Mouse (Mus musculus) lung, adult 18-20 months (tissue): ENCODE results near the gene Timp3.

Experiments
- DNase-seq, 2 experiments: peaks; one replicate each; pipeline ENCODE4 v3.0.0; 2022; ENCODE audit warnings: mixed read lengths in 2 of 2

Gene Timp3

DNA sequence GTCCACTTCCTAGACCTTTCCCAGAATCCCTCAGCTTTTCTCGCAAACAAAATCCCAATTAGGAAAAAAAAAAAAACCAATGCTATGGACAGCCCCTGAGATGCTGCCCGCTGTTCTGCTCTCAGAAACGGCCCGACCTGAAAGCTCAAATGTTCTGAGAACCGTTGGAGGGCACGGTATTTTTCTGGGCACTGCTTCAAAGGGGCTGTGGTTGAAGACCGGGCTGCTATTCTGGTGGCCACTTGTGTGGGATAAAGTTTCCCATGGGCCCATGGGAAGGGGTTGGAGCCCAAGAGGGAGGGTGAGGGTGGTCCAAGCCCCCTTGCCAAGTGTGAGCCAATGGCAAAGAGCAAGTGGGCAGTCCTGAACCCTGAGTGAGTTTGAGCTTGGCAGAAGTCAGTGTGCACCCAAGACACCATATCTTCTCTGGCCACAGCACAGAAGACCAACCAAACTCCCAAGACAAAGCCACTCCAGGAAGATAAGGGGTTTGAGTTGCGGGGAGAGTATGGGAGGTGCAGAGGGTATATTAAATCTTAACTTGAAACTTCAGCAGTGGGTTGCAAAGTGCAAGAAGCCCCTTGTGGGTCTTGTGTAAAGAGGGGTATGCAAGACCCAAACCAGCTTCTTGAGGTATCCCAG lies 29.2 kb downstream of the Timp3 start:
- no peak for DNase-seq

DNA sequence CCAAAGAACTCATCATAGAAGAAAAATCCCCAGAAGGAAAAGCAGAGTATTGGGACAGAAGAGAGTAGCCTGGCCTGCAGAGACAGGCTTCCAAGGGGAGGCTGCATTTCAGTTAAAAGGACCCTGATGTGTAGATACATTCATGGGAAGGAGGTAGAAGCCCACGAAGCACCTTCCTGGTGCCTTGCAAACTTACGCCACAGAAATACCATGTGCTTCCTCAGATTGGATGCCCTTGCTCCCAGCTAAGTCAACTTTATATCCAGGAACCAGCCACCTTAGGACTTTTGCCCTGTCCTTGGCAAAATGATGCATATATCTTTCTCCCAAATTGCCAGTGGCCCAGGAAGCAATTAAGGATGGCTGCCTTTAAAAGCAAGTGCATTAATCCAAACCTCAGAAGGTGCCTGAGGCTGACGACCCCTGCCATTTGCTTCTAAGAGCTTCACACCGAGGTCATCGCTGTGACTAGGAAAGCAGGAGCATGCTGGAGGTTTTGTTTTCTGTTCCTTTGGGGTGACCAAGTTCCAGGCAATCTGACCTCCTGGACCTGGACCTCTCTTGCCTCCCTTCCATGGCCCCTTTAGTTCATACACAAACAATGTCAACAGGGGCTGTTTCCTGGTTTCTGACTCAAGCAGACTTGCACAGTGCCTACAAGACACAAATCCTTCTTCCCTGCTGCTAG lies 31.0 kb downstream of the Timp3 start:
- DNase-seq: no peak

DNA sequence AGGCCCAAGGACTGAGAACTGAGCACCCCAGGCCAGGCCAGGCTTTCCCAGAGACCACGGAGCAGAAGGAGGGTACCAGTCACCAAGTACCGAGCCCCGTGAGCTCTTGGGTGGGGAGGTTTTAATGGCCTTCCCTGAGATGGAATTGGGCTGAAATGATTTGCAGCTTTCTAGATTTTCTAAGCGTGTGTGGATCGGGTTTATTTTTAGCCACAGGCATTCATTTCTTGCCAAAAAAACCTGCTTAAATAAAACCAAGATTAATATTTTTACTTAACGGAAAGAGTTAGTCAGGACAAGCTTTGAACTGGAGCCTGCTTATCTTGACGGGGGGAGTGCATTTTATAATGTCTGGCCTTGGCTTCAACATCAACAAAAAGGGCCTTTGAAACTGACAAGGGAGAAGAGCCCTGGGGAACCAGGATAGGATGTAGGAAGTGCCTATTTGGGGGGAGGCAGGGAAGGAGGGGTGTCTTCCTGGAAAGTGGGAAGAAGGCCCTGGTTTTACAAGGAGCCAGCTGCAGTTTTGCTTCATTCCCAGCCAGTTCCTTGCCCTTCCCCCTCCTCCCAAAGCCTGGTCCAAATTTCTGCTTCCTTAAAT lies 31.6 kb downstream of the Timp3 start:
- no peak for DNase-seq

DNA sequence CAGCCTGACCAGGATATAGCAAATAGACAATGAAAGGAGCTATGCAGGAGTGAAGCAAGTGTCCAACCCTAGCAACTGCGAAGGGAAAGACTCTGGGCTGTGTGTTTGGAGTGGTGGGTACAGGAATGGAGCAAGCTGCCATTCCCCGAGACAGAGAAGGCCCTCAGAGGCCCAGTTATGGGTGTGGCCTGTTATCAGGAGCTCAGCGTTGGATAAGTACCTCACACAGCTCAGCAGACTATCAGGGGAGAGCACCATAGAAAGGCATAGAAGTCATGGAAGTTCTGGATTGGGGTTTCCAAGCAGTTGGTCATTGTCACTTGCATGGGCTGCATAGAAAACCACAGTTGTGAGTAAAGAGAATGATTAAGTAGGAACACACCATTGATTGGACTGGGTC lies 32.8 kb downstream of the Timp3 start:
- no peak for DNase-seq

DNA sequence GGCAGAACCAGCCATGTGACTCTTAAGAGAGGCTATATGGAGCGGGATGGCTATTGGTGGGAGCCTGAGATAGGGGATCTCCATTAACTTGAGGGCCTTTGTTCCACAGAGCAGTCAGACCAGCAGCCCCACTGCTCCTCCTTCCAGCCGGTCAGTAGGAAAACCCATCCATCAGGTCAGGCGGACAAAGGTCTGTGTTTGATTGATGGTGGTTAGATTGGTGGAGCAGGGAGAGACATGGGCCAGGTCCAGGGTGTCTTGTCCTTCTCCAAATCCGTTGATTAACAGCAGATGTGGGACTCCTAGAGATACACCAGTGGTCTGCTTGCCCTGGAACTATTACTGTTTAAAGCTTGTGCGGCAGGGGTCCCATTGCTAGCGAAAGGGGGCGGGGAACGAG lies 34.4 kb downstream of the Timp3 start:
- no peak for DNase-seq

DNA sequence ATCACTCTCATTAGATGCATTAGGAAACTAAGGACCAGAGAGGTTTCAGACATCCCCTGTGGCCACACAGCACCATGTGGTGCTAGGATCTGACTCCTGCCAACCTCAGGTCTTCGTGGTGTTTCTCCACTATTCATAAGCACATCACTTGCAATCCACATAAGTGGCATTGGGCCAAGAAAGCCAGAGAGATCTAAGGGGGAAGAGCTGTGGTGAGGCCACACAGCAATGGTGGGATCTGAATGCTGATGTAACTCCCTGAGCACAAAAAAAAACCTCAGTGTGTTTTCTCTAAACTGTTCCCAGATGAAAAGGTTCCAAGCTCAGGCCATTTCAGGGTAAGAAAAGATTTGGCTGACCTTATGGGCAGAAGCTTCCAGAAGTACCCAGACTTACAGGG lies 36.3 kb downstream of the Timp3 start:
- no peak for DNase-seq

DNA sequence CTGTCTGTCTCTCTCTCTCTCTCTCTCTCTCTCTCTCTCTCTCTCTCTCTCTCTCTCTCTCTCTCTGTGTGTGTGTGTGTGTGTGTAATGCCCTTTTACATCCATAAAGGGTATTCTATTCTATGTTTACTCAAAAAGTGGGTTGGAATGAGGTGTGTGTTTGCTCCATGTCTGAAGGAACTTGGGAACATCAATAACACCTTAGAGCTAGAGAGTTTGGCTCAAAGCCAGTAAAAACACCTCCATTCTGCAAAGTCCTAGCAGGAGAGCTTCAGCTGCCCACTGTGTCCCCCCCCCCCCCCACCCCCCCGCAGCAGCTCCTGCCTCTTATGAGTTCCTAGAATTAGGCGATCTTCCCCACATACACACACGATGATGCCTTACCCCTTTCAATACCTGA lies 37.1 kb downstream of the Timp3 start:
- no peak for DNase-seq

DNA sequence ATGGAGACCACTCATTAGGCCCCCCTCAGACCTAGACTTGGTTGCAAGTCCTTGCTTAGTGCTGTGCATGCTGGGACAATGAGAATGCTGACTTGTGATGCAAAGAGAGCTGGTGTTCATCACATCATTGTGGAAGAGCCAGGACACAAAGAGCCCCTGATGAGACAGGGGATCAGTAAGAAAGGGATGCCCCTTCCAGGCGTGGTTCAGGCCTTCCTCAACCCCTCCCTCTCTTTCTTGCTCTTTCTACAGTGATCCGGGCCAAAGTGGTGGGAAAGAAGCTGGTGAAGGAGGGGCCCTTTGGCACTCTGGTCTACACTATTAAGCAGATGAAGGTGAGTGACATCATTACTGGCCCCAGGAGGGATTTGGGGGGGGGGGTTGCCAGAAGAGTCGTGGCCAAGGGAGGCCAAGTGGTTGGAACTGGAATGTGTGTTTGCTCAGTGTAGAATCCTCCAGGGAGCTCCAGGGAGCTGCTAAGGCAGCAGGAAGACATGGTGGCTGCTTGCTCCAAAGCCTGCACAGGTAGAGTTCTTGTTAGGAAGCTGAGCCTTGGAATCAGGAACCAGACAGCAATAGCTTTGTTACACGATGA lies 38.0 kb downstream of the Timp3 start:
- DNase-seq: no peak

DNA sequence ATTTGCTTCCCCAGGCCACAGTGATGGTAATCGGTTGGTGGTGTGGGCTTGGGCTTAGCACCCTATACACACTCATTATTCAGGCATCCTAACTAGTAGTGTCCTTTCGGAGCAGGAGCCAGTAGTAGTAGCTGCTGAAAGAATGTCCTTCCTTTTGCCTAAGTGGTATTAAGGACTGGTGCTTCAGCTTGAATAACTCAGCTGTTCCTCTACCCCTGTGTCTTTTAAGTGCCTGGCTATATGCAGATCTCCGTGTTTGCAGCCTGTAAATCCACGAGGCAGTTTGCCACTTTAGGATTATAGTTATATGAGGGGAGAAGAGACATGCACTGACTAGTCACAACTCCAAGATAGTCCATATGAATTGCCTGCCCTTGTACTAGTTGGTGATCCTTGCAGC lies 38.9 kb downstream of the Timp3 start:
- DNase-seq: no peak

DNA sequence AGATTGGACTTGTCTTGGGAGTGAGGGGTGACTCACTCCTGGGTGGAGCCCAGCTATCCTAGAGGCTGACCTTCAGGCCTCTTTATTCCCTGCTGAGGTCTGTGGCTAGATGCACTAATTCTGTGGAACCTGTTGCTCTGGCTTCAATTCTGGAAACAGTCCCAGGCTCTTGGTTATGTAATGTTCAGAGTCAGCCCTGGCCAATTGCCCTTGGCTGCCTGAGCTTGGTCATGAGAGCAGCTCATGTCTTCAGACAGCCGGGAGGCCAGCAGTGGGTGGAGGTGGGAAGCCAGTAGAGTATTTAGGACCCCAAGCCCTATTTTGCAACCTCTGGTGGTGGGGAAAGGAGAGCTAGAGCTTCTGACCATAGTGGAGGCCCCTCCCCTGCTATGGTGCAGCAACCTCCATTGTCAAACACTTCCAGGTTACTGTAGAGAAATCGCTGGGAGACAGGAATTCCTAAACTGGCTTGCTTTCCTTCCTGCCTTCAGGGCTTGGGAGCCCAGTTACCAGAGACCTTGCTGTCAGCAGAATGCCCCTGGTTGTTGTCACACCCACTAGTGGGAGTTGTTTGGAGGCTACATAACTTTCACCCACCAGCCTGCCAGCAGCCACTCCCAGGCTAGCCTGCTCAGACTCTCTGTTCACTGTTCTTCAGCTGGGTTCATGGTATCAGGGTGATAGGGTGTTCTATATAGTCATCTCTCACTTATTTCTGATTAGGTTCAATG lies 39.6 kb downstream of the Timp3 start:
- DNase-seq: peak; percentile 93 to 95

DNA sequence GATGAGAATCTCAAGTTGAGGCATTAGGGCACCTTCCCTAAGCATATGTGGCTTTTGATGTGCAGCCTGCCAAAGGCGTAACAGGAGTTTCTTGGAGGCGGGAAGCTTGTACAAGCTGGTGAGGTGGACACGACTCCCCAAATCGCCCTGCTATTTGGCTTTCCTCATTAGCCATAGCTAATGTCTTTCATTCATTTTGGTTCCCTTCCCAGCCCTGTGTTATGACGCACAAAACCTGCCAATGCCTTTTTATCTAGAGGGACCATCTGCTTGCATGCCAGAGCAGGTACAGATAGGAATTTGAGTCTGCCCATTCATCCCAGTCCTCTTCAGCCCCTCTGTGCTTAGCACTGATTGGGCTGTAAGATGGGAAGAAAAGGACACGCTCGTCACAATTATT lies 40.2 kb downstream of the Timp3 start:
- no peak for DNase-seq

DNA sequence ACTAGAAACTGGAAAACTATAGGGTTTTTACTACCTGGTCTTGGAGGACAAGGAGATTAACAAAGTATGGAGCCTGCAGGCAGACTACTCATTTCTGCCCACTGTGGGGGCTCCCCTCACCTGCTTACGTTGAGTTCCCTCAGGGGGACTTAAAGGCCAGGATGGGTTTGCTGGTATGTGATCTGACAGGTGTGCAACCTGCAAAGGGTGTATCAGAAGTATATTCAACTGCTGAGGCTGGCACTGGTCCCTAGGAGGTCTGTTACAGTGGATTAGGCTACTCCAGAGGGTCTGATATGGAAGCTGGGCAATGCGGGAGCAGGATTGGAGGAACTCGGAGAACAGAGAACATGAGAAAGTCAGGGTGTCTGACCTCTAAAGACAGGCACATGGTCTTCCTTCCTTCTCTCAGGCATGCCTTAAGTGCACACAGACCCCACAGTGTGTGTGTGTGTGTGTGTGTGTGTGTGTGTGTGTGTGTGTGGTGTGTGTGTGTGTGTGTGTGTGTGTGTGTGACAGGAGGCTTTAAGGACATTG lies 40.9 kb downstream of the Timp3 start:
- DNase-seq: no peak

DNA sequence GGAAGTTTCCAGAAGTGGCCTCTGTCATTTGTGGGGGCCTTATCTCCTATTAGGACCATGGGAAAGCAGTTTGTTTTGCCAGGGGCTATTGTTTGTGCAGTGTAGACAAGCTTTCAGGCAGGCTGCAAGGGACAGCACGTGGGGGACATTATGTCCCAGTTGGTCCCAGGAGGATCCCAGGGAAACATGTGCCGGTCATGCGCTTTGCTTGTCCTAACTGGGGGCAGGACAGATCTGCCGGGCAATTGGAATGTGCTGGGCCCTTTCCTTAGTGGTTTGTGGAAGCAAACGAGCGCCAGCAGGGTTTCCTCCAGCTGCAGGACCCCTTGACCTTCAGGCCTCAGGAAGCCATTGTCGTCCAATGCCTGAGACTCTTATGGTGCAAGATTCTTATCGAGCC lies 41.4 kb downstream of the Timp3 start:
- DNase-seq: peak; percentile 74 to 84

DNA sequence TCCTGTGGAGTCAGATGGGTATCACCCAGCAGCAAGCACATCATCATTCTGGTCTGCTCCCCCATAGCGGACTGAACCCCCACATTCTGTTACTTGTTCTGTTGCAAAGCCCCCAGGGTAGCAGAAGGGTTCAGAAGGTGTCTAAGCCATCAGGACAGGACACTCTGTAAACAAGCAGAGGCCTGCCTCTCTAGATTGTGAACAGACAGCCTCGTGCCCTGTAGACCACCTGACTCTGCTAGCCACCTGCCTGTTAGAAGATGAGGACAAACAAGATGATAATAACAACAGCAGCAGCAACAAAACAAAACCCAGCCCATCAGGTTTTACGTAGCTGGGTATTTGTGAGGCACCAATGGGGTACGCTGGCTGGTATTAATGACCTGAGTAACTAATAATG lies 42.0 kb downstream of the Timp3 start:
- no peak for DNase-seq

DNA sequence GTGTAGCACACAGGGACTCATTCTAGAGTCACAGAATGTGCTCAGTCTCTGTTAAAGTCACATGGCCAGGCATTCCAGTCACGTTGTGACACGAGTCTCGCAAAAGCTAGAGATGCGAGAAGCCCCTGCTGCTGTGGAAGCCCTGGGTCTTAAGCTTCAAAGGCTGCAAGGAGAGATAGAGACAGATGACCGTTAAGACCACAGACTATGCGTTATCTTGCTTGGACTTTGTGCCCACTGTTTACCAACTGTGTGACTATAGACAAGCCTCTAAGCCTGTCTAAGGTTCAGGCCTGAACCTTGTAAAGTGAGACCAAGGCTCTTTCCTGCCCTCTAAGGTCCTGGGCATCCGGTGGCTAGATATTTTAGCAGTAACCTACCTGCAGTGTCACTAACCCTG lies 42.5 kb downstream of the Timp3 start:
- no peak for DNase-seq

DNA sequence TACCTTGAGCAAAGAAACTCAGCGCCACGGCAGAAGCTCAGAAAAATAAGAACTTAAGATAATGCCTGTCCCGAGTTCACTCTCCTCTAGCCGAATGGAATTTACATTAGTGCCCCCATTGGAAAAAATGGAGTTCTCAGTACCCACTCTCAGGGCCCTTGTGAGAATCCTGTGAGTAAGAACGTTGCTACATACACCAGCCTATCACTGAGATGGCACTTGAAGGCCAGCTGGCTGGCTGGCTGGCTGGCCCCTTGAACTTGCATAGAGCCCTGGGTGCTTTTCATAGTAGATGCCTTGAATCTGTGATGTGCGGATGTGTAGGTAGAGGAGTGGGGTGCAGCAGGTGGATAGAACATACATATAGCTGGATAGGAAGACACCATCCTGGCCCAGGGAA lies 43.2 kb downstream of the Timp3 start:
- DNase-seq: no peak

DNA sequence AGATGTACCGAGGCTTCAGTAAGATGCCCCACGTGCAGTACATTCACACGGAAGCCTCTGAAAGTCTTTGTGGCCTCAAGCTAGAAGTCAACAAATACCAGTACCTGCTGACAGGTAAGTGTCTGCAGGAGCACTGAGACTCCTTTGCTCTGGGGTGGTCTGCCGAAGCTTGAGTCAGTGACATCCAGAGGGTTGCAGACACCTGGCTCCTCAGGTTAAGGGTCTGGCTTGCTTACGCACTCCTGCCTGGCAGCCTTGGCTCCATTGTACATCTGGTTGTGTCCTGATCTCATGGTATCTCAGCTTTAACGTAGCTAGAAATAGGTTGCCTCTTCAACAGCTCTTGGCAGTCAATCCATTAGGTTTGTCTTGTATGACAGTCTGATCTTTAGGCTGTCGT lies 43.8 kb downstream of the Timp3 start:
- no peak for DNase-seq

DNA sequence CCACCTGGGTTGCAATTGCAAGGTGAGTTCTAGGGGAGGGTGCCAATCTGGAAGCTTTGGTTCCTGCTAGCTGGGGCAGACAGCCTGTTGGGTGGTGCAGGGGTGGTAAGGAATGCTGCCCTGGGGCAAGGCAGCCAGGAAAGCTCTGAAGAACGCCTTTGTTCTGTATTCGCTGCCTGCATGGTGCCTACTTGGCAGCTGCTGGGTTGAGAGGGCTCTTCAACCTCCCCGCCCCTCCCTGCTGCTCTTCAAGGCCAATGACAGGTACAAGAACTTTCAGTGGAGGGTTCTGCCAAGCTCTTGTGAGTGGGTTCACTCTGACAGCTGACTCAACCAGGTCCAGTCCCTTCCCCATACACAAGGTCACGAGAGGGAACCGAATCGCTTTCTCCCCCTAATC lies 44.5 kb downstream of the Timp3 start:
- DNase-seq: peak; percentile 79 to 85

DNA sequence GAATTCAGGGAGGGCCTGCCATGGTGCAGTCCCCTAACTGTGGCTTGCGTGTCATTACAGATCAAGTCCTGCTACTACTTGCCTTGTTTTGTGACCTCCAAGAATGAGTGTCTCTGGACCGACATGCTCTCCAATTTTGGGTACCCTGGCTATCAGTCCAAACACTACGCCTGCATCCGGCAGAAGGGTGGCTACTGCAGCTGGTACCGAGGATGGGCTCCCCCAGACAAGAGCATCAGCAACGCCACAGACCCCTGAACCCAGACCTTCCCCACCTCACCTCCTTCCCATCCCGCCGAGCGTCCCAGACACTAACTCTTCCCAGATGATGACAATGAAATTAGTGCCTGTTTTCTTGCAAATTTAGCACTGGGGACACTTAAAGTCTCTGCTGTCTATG lies 45.5 kb downstream of the Timp3 start:
- no peak for DNase-seq

DNA sequence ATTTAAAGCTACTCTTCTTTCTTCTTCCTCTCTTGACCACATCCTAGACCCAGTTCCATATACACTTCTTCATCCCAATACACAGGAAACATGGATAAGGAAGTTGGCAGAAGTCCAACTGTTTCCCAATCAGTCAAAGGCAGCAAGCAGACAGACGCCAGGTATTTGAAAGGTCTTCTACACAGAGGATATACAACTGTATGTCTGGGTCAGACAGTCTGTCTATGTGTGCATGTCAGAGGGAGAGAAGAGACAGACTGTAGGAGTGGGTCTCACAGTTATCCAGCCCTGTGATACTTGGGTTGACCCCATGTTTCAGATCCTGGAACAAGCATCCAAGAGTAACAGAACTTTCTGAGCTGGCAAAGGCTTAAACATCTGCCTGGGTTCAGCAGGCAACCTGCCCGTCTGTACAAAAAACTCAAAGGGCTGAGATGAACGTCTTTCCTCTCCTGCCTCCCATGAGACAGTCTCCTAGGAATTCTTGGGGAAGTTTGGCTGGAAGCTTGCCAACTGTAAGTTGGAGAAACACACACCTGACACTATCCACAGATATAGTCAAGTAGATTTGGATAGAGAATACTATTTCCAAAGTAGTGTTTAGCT lies 46.2 kb downstream of the Timp3 start:
- DNase-seq: peak in 1 of 2 experiments; percentile 68

DNA sequence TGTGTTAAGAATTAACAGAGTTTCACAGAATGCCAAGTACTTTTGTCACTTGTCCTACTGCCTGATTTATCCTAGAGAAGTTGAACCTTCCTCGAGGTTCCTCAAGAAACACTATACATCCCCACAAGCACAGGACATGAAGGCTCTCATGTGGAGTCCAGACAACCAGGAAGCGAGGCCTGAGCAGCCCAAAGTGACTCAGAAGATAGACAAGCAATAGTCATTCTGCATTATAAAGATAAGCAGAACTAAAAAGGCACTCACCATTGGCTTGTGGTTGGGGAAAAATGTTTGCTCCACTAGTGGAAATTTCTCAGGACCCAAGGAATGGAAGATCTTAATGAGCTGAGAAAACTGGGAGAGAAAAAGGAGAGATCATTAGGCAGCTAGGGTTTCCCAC lies 51.1 kb downstream of the Timp3 start:
- no peak for DNase-seq

DNA sequence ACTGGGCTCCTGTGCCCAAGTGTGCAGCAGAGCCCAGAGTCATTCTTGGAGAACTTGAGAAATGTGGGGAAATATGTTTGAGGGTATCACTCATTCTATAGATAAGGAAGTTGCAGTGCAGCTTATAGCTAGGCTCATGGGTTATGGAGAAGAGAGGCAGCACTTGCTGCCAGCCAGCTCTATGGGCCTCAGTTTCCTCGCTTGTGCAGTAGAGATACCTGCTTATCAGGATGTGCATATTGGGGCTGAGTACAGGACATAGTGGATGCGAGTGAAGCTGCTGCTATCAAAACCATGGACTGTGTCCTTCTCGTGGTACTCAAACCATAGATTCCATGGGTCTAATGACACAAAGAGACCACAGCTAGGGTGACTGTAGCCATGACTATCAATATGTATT lies 52.3 kb downstream of the Timp3 start:
- DNase-seq: no peak
